Mouse (Mus musculus) c-Kit-positive CD71-negative TER-119-negative erythroid progenitor cells, embryonic 14.5 days (primary cell): Measurements from ENCODE around the gene Casc4.
A peak's percentile ranks its signal among the peaks of the same experiment; 100 is the strongest.
"Not testable (repeated sequence)": the region's sequence is repeated elsewhere in the genome, so short reads cannot be mapped to it uniquely, and the experiment has no call there.

ENCODE experiments used
- DNase-seq: peaks from one replicate; pipeline ENCODE4 v3.0.0-alpha.2; 2013; ENCODE audit warnings: low read depth

The Casc4 gene

DNA sequence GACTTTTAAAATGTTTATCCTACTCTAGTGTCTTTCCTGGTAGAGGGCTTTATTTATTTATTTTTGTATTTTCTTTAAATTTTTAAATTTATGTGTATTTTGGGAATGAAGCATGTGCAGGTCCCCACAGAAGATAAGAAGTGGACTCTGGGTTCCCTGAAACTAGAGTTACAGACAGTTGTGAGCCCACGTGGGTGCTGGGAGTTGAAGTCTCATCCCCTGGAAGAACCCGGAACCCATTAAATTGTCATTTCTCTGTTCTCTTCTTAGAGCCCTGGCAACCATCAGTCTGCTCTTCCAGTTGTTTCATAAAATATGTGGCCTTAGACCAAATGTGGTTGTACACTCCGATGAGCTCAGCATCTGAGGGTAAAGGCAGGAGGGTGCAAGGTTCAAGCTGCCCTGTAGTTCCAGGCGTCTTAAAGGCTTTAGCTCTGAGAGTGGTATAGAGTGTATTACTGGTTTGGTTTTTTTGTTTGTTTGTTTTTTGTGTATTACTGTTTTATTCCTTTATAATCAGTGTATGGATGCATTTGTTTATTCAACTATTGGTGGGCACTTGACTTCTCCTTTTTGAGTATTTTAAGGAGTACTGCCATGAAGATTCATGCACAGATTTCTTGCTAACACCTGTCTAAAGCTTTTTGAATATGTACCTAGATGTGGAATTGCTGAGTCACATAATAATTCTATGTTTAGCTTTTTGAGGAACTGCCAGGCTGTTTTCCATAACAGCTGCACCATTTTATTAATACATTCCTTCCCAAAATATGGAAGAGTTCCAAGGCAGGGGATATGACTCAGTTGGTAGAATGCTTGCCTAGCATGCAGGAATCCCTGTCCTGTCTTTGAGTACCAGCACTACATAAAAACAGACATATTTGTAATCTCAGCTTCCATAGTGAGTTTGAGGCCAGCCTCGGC, 49.5 kb downstream of the Casc4 start:
- no peak for DNase-seq

DNA sequence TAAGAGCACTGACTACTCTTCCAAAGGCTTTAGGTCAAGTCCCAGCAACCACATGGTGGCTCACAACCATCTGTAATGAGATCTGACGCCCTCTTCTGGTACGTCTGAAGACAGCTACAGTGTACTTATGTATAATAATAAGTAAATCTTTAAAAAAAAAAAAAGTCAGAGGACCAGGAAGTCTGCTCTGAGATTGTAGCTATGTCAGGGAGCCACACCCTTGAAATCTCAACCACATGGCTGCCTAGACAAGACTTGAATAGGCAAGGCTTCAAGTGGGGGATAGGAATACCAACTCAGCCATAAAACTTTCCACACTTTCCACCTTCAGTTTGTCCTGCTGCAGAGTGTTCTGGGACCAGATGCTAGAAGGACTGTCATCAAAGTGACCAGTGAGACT, 70.9 kb downstream of the Casc4 start:
- not testable (repeated sequence) for DNase-seq

DNA sequence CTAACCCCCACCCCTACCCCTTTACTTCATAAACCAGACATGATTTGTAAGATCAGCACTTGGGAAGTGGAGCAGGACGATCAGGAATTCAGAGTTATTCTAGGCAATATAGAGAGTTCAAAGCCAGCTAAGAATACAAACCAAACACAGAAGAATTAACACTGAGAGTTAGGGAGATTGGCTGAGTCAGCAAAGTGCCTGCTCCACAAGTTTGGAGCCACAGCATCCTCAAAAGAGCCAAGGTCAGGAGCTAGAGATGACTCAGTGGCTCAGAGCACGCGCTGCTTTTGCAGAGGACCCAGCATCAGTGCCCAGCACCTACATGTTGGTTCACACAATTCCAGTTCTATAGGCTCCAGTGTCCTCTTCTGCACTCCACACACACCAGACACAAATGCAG, 76.6 kb downstream of the Casc4 start:
- DNase-seq, result no peak

DNA sequence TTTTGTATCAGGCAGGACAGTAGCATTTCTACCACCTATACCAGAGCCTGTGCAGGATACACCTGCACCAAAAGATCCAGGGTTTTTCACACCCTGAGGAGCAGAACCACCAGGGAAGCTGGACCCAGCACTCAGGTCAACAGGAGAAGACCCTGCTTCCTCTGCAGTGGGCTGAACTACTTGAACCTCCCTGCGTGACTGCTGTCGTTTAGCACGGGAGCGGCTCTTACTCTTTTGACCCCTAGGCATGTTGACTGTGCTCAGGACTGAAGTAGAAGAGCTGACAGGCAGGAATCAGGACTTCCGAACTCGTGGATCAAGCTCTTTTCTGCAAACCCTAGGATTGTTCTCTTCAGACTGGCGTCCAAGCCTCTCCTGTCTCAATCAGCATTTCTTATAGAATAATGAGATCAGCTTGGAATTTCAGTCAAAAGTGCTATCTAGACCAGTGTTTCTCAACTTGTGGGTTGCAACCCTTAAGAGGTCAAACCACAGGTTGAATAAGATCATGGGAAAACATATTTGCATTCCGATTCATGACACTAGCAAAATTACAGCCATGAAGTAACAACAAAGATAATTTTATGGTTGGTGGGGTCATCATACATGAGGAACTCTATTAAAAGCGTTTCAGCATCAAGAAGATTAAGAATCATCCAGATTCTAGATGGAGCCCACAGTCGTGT, 88.3 kb downstream of the Casc4 start:
- DNase-seq, result peak; percentile 20

DNA sequence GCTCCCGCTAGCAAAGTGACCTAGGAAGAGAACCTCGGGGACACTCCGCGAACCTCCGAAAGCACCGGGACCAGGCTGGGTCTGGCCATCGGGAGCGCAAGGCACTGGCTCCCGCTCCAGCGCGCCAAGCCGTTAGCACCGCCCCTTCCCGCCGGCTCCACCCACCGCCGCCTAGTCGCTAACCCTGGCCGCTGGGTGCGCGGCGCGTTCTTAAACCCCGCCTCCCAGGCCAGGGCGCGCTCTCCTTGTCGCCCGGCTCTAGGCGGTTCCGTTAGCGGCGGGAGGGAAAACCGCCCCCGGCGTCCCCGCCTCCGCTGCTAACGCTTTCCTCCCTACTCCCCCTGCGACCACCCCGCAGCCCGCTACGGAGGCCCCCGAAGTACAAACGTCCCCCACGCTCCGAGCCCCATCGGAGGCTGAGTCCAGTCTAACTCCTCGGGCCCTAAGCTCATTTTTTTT, 89.0 kb downstream of the Casc4 start, which contains the start of the genes Ctdspl2 and Mageb3:
TSS of gene Ctdspl2 (plus strand) at position 237 of the 459 bp plus-strand sequence.
TSS of gene Mageb3 (minus strand) at position 328 of the 459 bp plus-strand sequence.
- DNase-seq, result peak; percentile 87

DNA sequence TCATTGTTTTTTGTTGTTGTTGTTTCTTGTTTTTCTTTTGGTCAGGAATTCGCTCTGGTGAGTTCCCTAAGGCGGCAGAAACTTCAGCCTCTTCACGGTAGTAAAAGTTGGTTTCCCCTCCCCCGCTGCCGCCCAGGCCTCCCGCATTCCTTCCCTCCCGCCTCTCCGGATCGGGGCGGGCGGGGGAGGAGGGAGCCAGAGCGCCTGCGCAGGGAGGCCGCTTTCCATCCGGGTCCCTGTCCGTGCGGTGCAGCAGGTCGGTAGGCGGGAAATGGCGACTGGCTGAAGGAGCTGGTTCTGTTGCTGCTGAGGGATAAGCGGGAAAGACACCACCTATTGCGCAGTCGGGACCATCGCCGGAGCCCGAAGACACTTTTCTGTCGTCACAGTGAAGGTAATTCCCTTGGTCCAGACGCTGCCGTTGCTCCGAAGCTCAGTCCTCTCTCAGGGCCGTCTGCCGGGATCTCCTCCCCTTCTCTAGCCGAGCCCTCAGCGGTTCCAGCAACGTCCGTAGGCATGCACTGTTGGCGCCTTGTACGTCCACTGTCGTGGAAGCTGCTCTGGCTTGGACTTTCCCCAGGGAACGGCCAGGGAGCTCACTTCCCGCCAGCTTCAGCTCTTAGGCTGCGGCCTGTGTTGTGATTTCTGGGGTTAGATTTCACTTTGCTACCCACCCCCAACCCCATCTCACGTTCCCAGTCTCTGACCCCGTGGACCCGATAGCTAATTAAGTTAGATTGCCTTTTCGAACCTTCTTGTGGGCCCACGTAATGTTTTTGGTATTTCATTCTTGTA, 89.7 kb downstream of the Casc4 start:
- peak; percentile 89 for DNase-seq

DNA sequence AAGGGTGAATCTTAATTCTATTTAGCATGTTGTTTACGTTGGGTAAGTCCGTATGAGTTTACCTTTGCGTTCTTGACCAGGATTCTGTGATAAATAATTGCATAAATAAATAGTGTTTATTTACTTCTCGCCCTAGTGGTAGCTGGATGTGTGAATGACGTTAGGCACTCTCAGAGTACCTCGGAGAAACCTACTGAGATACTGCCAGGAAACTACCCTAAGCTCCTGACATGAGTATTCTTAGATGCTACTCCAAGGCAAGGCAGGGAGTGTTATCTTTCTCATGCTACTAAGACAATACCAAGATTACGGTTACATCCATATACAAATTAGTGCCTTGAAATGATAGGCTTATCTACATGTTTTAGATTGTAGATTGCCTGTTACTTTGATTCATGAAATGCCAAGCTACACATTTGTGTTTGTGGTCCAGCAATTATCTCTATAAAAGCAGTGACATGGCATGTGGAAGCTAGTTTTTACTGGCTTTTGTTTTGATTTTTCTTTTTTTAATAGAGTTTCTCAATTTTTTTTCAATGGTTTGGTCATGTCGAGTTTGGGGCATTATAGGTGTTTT, 90.5 kb downstream of the Casc4 start:
- DNase-seq, result no peak
